Mouse (Mus musculus): ENCODE results near the gene Fam169b. TPM values are rescaled to one million over a fixed set of nuclear protein-coding genes. Genes with fewer than 3 reads are reported as not detected.

Fam169b gene
- polyA plus RNA-seq, 1 experiment from 2014 or later, result 0.18 TPM

- no peak for TF ChIP-seq CTCF (IDR thresholded peaks at IDR 0.05; ENCODE audit: low read depth)
- peaks cover 9% of the 10 kb centered on the region; the same call in 1 of the 2 replicates for H3K27me3 ChIP-seq (replicated peaks; ENCODE audit: control insufficient read depth, insufficient read depth, low read length)
- 55% methylated on average over 6 of the region's 6 CpGs for WGBS
- peaks cover 5% of the 10 kb centered on the region; the same call in 1 of the 2 replicates for H3K4me1 ChIP-seq (replicated peaks; ENCODE audit: control insufficient read depth, insufficient read depth, low read length)
- no peaks in the 10 kb centered on the region for H3K36me3 ChIP-seq (ENCODE audit: control insufficient read depth, insufficient read depth)
- H3K9me3 ChIP-seq (ENCODE audit: control insufficient read depth), result no peaks in the 10 kb centered on the region
- no peak overlapping the region for H3K9ac ChIP-seq (ENCODE audit: low read depth, low read length)
- no peak overlapping the region for H3K27ac ChIP-seq (ENCODE audit: low read depth, low read length)
- H3K4me3 ChIP-seq (ENCODE audit: low read depth, low read length), result no peak overlapping the region
- no peak for ATAC-seq
- H3K4me2 ChIP-seq (replicated peaks; ENCODE audit: low read depth), result no peak overlapping the region
These were observed 14.0 kb upstream of the Fam169b start for GRCm38 (mm10) chr7:68259523-68260081.

DNA sequence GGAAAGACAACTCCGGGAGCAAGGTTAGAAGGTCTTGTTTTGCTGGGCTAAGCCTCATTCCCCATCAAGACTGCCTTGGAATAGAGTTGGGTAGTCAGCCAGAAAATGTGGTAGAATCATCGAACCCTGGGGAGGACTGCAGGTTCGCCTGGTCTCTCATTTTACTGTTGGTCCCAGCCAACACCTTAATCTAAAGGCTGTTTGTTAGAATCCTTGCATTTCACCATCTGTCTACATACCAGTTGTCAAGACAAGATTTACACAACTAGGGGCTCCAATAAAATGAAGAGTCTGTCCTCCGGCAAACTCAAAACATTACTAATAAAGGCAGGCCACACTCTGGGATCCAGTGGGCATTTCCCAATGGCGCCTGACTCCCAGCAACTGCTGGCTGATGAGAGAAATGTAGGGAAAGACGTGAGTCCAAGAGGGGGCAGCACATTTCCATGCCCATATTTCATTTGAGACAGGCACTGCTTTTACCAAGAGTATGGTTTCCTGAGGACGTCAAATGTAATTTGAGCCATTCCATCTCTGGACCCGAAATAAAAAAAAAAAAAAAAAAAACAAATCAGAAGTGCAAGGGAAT lies 10.9 kb upstream of the Fam169b start:
- Histone ChIP-seq H3K9ac (ENCODE audit: low read depth, low read length) (no peak overlapping the region), H3K9me3 (ENCODE audit: control insufficient read depth) (no peaks in the 10 kb centered on the region), H3K4me3 (ENCODE audit: low read depth, low read length) (no peak overlapping the region), H3K27me3 (replicated peaks; ENCODE audit: control insufficient read depth, insufficient read depth, low read length) (peaks cover 11% of the 10 kb centered on the region; the same call in 1 of the 2 replicates), H3K4me1 (replicated peaks; ENCODE audit: control insufficient read depth, insufficient read depth, low read length) (peaks cover 5% of the 10 kb centered on the region; the same call in 1 of the 2 replicates), H3K36me3 (ENCODE audit: control insufficient read depth, insufficient read depth) (no peaks in the 10 kb centered on the region), H3K27ac (ENCODE audit: low read depth, low read length) (no peak overlapping the region), H3K4me2 (replicated peaks; ENCODE audit: low read depth) (no peak overlapping the region)
- 49% methylated on average over 8 of the region's 8 CpGs for WGBS
- ATAC-seq, result no peak
- peak; percentile 38; the same call in 1 of the 2 replicates for TF ChIP-seq CTCF (IDR thresholded peaks at IDR 0.05; ENCODE audit: low read depth)

DNA sequence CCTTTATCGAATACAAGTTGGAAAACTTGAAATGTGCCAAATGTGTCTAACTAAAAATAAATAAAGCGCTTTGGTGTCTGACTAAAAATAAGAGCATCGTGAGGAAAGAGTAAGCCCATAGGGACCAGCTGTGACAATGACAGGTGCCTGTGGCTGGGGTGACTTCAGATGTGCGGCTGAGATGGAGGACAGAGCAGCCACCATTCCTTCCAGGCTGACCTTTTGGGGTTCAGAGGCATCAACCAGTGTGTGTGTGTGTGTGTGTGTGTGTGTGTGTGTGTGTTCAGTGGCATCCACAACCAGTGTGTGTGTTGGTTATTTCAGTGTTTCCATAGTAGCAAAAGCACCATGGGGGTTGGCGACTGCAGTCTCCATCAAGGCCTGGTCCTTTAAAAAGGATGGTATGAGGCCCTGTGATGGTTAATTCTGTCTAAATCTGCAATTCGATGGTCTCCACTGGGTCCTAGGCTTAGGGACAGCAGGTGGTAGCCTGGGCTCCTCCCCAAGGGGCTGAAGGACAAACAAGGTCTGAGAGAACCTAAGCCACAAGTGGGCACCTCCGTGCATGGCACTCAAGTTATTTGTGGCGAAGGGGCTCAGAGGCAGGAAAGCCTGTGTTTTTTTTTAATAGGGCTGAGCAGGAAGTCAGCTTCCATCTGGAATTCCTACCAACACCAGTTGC lies 10.2 kb upstream of the Fam169b start:
- ATAC-seq, result no peak
- Histone ChIP-seq H3K4me2 (replicated peaks; ENCODE audit: low read depth) (peak overlapping the region; percentile 63), H3K9me3 (ENCODE audit: control insufficient read depth) (no peaks in the 10 kb centered on the region), H3K36me3 (ENCODE audit: control insufficient read depth, insufficient read depth) (no peaks in the 10 kb centered on the region), H3K4me3 (ENCODE audit: low read depth, low read length) (peak overlapping the region; percentile 23; the same call in 1 of the 2 replicates), H3K4me1 (replicated peaks; ENCODE audit: control insufficient read depth, insufficient read depth, low read length) (peaks cover 5% of the 10 kb centered on the region; the same call in 1 of the 2 replicates), H3K27ac (ENCODE audit: low read depth, low read length) (no peak overlapping the region), H3K27me3 (replicated peaks; ENCODE audit: control insufficient read depth, insufficient read depth, low read length) (peaks cover 11% of the 10 kb centered on the region; the same call in 1 of the 2 replicates), H3K9ac (ENCODE audit: low read depth, low read length) (0 out of 2 replicates have a peak overlapping the region, but pooled peaks have one; percentile 17)
- TF ChIP-seq CTCF (IDR thresholded peaks at IDR 0.05; ENCODE audit: low read depth), result no peak
- WGBS, result 70% methylated on average over 8 of the region's 8 CpGs

GRCm38 (mm10) chr7:68264028-68264453 lies 9.6 kb upstream of the Fam169b start, which contains the start of gene Pgpep1l:
Gene Pgpep1l, minus strand, starts transcription at chr7:68264233.
- H3K4me1 ChIP-seq (replicated peaks; ENCODE audit: control insufficient read depth, insufficient read depth, low read length), result peaks cover 5% of the 10 kb centered on the region; the same call in 1 of the 2 replicates
- no peaks in the 10 kb centered on the region for H3K9me3 ChIP-seq (ENCODE audit: control insufficient read depth)
- TF ChIP-seq CTCF (IDR thresholded peaks at IDR 0.05; ENCODE audit: low read depth), result no peak
- ATAC-seq, result peak; percentile 53; the same call in 1 of the 2 replicates
- no peaks in the 10 kb centered on the region for H3K36me3 ChIP-seq (ENCODE audit: control insufficient read depth, insufficient read depth)
- H3K4me3 ChIP-seq (ENCODE audit: low read depth, low read length), result peak within 1 kb of the TSS; percentile 23
- H3K27me3 ChIP-seq (replicated peaks; ENCODE audit: control insufficient read depth, insufficient read depth, low read length), result peaks cover 11% of the 10 kb centered on the region; the same call in 1 of the 2 replicates
- 0 out of 2 replicates have a peak within 1 kb of the TSS, but pooled peaks have one; percentile 17 for H3K9ac ChIP-seq (ENCODE audit: low read depth, low read length)
- H3K4me2 ChIP-seq (replicated peaks; ENCODE audit: low read depth), result peak within 1 kb of the TSS; percentile 63
- H3K27ac ChIP-seq (ENCODE audit: low read depth, low read length), result no peak within 1 kb of the TSS
- WGBS, result 5% methylated on average over 25 of the region's 25 CpGs

GRCm38 (mm10) chr7:68264531-68264930 lies 9.1 kb upstream of the Fam169b start:
- H3K9me3 ChIP-seq (ENCODE audit: control insufficient read depth), result no peaks in the 10 kb centered on the region
- ATAC-seq, result no peak
- H3K9ac ChIP-seq (ENCODE audit: low read depth, low read length), result no peak overlapping the region
- H3K4me1 ChIP-seq (replicated peaks; ENCODE audit: control insufficient read depth, insufficient read depth, low read length), result peaks cover 5% of the 10 kb centered on the region; the same call in 1 of the 2 replicates
- no peaks in the 10 kb centered on the region for H3K36me3 ChIP-seq (ENCODE audit: control insufficient read depth, insufficient read depth)
- peaks cover 11% of the 10 kb centered on the region; the same call in 1 of the 2 replicates for H3K27me3 ChIP-seq (replicated peaks; ENCODE audit: control insufficient read depth, insufficient read depth, low read length)
- no peak overlapping the region for H3K27ac ChIP-seq (ENCODE audit: low read depth, low read length)
- peak overlapping the region; percentile 63 for H3K4me2 ChIP-seq (replicated peaks; ENCODE audit: low read depth)
- peak overlapping the region; percentile 23 for H3K4me3 ChIP-seq (ENCODE audit: low read depth, low read length)
- WGBS, result 12% methylated on average over 14 of the region's 14 CpGs
- no peak for TF ChIP-seq CTCF (IDR thresholded peaks at IDR 0.05; ENCODE audit: low read depth)

DNA sequence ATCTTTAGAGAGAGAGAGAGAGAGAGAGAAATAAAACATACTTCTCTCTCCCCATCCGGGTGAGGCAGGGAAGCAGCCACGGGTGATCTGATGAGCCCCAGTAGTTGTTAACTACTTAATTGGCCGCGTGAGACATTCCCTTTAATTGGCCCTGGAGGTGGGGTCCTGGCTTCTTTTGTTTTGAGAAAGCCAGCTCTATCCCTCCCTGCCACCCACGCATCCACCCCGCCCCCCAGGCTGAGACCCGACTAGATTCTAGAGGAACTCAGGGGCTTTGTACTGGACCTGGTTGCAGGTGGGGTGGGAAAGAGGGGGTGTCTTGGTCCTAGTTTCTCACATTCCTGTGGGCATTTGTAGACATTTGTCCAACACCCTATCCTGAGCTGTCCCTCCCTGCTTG lies 8.2 kb upstream of the Fam169b start:
- H3K4me3 ChIP-seq (ENCODE audit: low read depth, low read length), result no peak overlapping the region
- peaks cover 5% of the 10 kb centered on the region; the same call in 1 of the 2 replicates for H3K4me1 ChIP-seq (replicated peaks; ENCODE audit: control insufficient read depth, insufficient read depth, low read length)
- no peaks in the 10 kb centered on the region for H3K9me3 ChIP-seq (ENCODE audit: control insufficient read depth)
- H3K27ac ChIP-seq (ENCODE audit: low read depth, low read length), result no peak overlapping the region
- 35% methylated on average over 7 of the region's 7 CpGs for WGBS
- no peak for TF ChIP-seq CTCF (IDR thresholded peaks at IDR 0.05; ENCODE audit: low read depth)
- peaks cover 11% of the 10 kb centered on the region; the same call in 1 of the 2 replicates for H3K27me3 ChIP-seq (replicated peaks; ENCODE audit: control insufficient read depth, insufficient read depth, low read length)
- H3K36me3 ChIP-seq (ENCODE audit: control insufficient read depth, insufficient read depth), result no peaks in the 10 kb centered on the region
- H3K9ac ChIP-seq (ENCODE audit: low read depth, low read length), result no peak overlapping the region
- no peak overlapping the region for H3K4me2 ChIP-seq (replicated peaks; ENCODE audit: low read depth)
- ATAC-seq, result no peak
